Mouse (Mus musculus): ENCODE results near the gene Smurf2. TPM values are rescaled to one million over a fixed set of nuclear protein-coding genes. Genes with fewer than 3 reads are reported as not detected.
"Not testable (repeated sequence)": the region's sequence is repeated elsewhere in the genome, so short reads cannot be mapped to it uniquely, and the experiment has no call there.

The Smurf2 gene
- polyA plus RNA-seq, 1 experiment = 0.03 TPM

GRCm38 (mm10) chr11:106787131-106788025, 133.1 kb downstream of the Smurf2 start:
- peaks cover 67% of the 10 kb centered on the region for H3K36me3 ChIP-seq (ENCODE audit: control insufficient read depth)
- TF ChIP-seq TAL1 (IDR thresholded peaks at IDR 0.05; ENCODE audit: low read length) (no peak), GATA1 (IDR thresholded peaks at IDR 0.05; ENCODE audit: low read length) (no peak)

GRCm38 (mm10) chr11:106785043-106785442, 135.5 kb downstream of the Smurf2 start:
- peaks cover 38% of the 10 kb centered on the region for H3K4me1 ChIP-seq (ENCODE audit: control insufficient read depth)
- peaks cover 74% of the 10 kb centered on the region for H3K36me3 ChIP-seq (ENCODE audit: control insufficient read depth)
- no peak overlapping the region for H3K4me3 ChIP-seq (replicated peaks)
- no peaks in the 10 kb centered on the region for H3K9me3 ChIP-seq (ENCODE audit: control insufficient read depth, low read length)
- H3K27me3 ChIP-seq (ENCODE audit: control insufficient read depth) = no peaks in the 10 kb centered on the region
- TF ChIP-seq GATA1 (IDR thresholded peaks at IDR 0.05; ENCODE audit: low read length) = no peak

More at GRCm38 (mm10) chr11:106787131-106788025, 133.1 kb downstream of the Smurf2 start:
- no peaks in the 10 kb centered on the region for H3K27me3 ChIP-seq (ENCODE audit: control insufficient read depth)
- H3K9me3 ChIP-seq (ENCODE audit: control insufficient read depth, low read length) = no peaks in the 10 kb centered on the region
- H3K4me3 ChIP-seq (replicated peaks) = peak overlapping the region; percentile 94
- peaks cover 44% of the 10 kb centered on the region for H3K4me1 ChIP-seq (ENCODE audit: control insufficient read depth)

GRCm38 (mm10) chr11:106784476-106784875, 136.0 kb downstream of the Smurf2 start:
- Histone ChIP-seq H3K9me3 (ENCODE audit: control insufficient read depth, low read length) (no peaks in the 10 kb centered on the region), H3K36me3 (ENCODE audit: control insufficient read depth) (peaks cover 80% of the 10 kb centered on the region), H3K27me3 (ENCODE audit: control insufficient read depth) (no peaks in the 10 kb centered on the region), H3K4me1 (ENCODE audit: control insufficient read depth) (peaks cover 40% of the 10 kb centered on the region), H3K4me3 (replicated peaks) (no peak overlapping the region)
- TF ChIP-seq TAL1 (IDR thresholded peaks at IDR 0.05; ENCODE audit: low read length) (no peak), GATA1 (IDR thresholded peaks at IDR 0.05; ENCODE audit: low read length) (no peak)

DNA sequence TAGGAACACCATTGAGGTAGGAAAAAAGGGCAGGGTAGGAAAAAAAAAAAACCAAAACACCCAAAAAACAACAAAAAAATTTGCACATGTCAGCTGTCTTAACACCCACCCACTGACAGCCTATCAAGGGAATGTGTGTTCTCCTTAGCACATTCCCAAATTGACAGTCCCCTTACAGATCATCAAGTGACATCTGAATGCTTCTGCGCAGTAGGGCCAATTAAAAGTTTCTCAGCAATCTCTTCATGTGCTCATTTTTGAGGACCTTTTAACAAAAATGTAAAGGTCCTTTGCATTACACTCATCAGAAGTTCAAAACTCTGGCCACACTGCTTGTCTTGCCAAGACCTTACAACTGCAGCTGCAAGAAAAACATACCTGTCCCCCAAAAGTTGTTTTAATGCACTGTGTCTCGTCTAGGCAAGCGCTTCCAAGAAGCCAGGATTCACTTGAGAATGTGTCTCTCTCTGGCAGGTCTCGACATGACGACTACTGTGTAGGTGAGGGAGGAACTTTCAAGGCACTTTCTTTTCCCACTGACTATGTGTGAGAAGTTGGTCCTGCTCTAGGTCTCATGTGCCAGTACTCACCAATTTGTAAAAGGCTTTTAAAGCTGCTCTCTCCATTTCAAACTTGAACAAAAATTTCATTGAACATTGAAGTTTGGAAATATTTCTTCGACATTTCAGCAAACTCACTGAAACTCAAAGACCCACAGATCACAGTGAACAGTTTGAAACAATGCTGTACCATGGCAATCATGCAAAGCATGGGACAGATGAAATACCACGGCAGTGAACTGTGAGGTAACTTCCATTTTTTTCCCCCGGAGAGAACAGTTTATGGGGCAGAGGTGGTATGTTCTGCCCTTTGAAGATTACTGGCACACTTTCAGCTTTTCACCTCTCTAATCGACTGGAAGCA, 137.4 kb downstream of the Smurf2 start:
- peaks cover 80% of the 10 kb centered on the region for H3K36me3 ChIP-seq (ENCODE audit: control insufficient read depth)
- no peak for TF ChIP-seq GATA1 (IDR thresholded peaks at IDR 0.05; ENCODE audit: low read length)
- no peak for TF ChIP-seq TAL1 (IDR thresholded peaks at IDR 0.05; ENCODE audit: low read length)
- H3K4me3 ChIP-seq (replicated peaks) = peak overlapping the region; percentile 14

GRCm38 (mm10) chr11:106782271-106782670, 138.2 kb downstream of the Smurf2 start:
- peaks cover 57% of the 10 kb centered on the region for H3K4me1 ChIP-seq (ENCODE audit: control insufficient read depth)
- H3K36me3 ChIP-seq (ENCODE audit: control insufficient read depth) = peaks cover 82% of the 10 kb centered on the region
- H3K4me3 ChIP-seq (replicated peaks); H3K27me3 ChIP-seq (ENCODE audit: control insufficient read depth); H3K9me3 ChIP-seq (ENCODE audit: control insufficient read depth, low read length): not testable (repeated sequence)

More for the DNA sequence above, 137.4 kb downstream of the Smurf2 start:
- H3K9me3 ChIP-seq (ENCODE audit: control insufficient read depth, low read length) = no peaks in the 10 kb centered on the region
- no peaks in the 10 kb centered on the region for H3K27me3 ChIP-seq (ENCODE audit: control insufficient read depth)
- H3K4me1 ChIP-seq (ENCODE audit: control insufficient read depth) = peaks cover 49% of the 10 kb centered on the region

DNA sequence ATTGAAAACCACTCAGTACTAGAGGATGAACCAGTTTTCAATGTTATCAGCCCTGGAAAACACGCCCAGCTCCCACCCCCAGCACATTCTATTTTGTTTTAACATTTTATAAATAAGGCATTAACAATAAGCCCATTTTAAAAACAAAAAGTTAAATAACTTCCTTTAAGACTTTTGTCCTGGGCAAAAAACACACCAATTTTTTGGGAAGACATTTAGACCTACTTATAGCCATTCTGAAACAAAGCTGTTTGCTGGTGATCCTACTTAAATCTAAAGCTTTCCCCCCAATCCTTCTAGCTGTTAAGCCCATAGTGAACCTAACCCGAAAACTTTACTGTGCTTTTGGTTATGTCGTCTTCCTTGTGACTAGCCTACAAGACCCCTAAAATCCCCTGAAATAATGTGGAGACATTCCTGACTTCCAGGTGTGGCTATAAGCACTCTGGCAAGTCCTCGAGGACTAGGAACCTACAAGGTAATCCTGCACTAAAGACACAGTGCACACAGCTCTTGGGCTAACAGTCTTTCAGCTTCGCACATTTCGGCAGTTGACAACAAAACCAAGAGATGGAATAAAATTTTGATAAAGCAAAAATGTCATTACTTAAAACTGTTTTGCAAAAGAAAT, 139.8 kb downstream of the Smurf2 start:
- Histone ChIP-seq H3K27me3 (ENCODE audit: control insufficient read depth) (no peaks in the 10 kb centered on the region), H3K4me3 (replicated peaks) (peak overlapping the region; percentile 29), H3K4me1 (ENCODE audit: control insufficient read depth) (peaks cover 49% of the 10 kb centered on the region), H3K36me3 (ENCODE audit: control insufficient read depth) (peaks cover 81% of the 10 kb centered on the region), H3K9me3 (ENCODE audit: control insufficient read depth, low read length) (no peaks in the 10 kb centered on the region)
- TF ChIP-seq TAL1 (IDR thresholded peaks at IDR 0.05; ENCODE audit: low read length) = no peak
- TF ChIP-seq GATA1 (IDR thresholded peaks at IDR 0.05; ENCODE audit: low read length) = no peak

DNA sequence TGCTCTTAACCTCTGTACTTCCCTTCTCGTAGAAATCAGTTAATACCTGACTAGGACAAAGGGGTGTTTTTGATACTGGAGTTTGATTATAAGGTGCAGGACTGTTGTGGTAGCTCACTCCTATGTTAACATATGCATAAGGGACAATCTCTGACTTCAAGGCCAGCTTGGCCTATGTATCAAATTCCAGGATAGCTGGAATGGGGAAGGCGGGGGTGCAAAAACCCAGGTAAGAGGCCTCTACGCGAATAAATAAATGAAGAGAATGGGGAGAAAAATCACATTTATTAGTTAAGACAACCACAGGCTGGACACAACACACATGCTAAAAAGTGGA, 140.5 kb downstream of the Smurf2 start:
- no peaks in the 10 kb centered on the region for H3K27me3 ChIP-seq (ENCODE audit: control insufficient read depth)
- H3K36me3 ChIP-seq (ENCODE audit: control insufficient read depth) = peaks cover 81% of the 10 kb centered on the region

GRCm38 (mm10) chr11:106779388-106780088, 141.0 kb downstream of the Smurf2 start, which contains the start of gene Polg2:
TSS of gene Polg2 (minus strand) at chr11:106779537.
- peaks cover 81% of the 10 kb centered on the region for H3K36me3 ChIP-seq (ENCODE audit: control insufficient read depth)
- no peak for TF ChIP-seq TAL1 (IDR thresholded peaks at IDR 0.05; ENCODE audit: low read length)
- TF ChIP-seq GATA1 (IDR thresholded peaks at IDR 0.05; ENCODE audit: low read length) = no peak
- no peaks in the 10 kb centered on the region for H3K27me3 ChIP-seq (ENCODE audit: control insufficient read depth)
- no peaks in the 10 kb centered on the region for H3K9me3 ChIP-seq (ENCODE audit: control insufficient read depth, low read length)
- H3K4me1 ChIP-seq (ENCODE audit: control insufficient read depth) = peaks cover 45% of the 10 kb centered on the region
- H3K4me3 ChIP-seq (replicated peaks) = peak within 1 kb of the TSS; percentile 87

More for the DNA sequence above, 140.5 kb downstream of the Smurf2 start:
- Histone ChIP-seq H3K4me1 (ENCODE audit: control insufficient read depth) (peaks cover 45% of the 10 kb centered on the region), H3K4me3 (replicated peaks) (peak overlapping the region; percentile 87), H3K9me3 (ENCODE audit: control insufficient read depth, low read length) (no peaks in the 10 kb centered on the region)
- TF ChIP-seq GATA1 (IDR thresholded peaks at IDR 0.05; ENCODE audit: low read length) (no peak), TAL1 (IDR thresholded peaks at IDR 0.05; ENCODE audit: low read length) (no peak)
